Mouse (Mus musculus): Measurements from ENCODE around the gene Cd151. TPM values are rescaled to one million over a fixed set of nuclear protein-coding genes. Genes with fewer than 3 reads are reported as not detected.
"Not testable (repeated sequence)": the region's sequence is repeated elsewhere in the genome, so short reads cannot be mapped to it uniquely, and the experiment has no call there.

The Cd151 gene
- total and polyA plus RNA-seq, 3 experiments = 272 to 395 (median 334) TPM

GRCm38 (mm10) chr7:141443828-141444237 lies 23.4 kb upstream of the Cd151 start, which contains the start of gene Pidd1:
Gene Pidd1, minus strand, starts transcription at chr7:141444025.
- Histone ChIP-seq H3K79me2 (replicated peaks; ENCODE audit: control insufficient read depth, insufficient read depth, low read length) (no peaks in the 10 kb centered on the region), H3K9ac (ENCODE audit: low read depth, low read length) (peak within 1 kb of the TSS; percentile 19; the same call in 1 of the 2 replicates), H3K27me3 (ENCODE audit: control insufficient read depth, insufficient read depth, low read length) (no peaks in the 10 kb centered on the region), H3K4me3 (peak within 1 kb of the TSS; percentile 45), H3K4me1 (ENCODE audit: control insufficient read depth, insufficient read depth, low read length) (peaks cover 5% of the 10 kb centered on the region), H3K27ac (peak within 1 kb of the TSS; percentile 8; the same call in 1 of the 2 replicates), H3K36me3 (ENCODE audit: control insufficient read depth, insufficient read depth, low read length) (peaks cover 7% of the 10 kb centered on the region)
- WGBS = under 1% methylated on average over 25 of the region's 25 CpGs
- TF ChIP-seq EP300 (IDR thresholded peaks at IDR 0.05; ENCODE audit: insufficient read depth, low read depth, low read length) (no peak), POLR2A (IDR thresholded peaks at IDR 0.05; ENCODE audit: insufficient read depth, low read depth, low read length) (peak; percentile 60)
- intact Hi-C loops (cut with DNase I) = no loop called here
- peak; percentile 80 to 83 for DNase-seq

- H3K4me3 ChIP-seq; H3K27me3 ChIP-seq (ENCODE audit: control insufficient read depth, insufficient read depth, low read length); H3K4me1 ChIP-seq (ENCODE audit: control insufficient read depth, insufficient read depth, low read length); DNase-seq; H3K9ac ChIP-seq (ENCODE audit: low read depth, low read length); H3K36me3 ChIP-seq (ENCODE audit: control insufficient read depth, insufficient read depth, low read length); intact Hi-C loops (cut with DNase I); H3K79me2 ChIP-seq (replicated peaks; ENCODE audit: control insufficient read depth, insufficient read depth, low read length): not testable (repeated sequence)
- peak overlapping the region; percentile 99; the same call in 1 of the 2 replicates for H3K27ac ChIP-seq
- 72% methylated on average over 3 of the region's 3 CpGs for WGBS
Observed at GRCm38 (mm10) chr7:141446374-141446773, 20.8 kb upstream of the Cd151 start.

GRCm38 (mm10) chr7:141447110-141447991 lies 19.8 kb upstream of the Cd151 start, which contains the start of gene Rplp2:
Gene Rplp2, plus strand, starts transcription at chr7:141447370.
- peak; percentile 88 for TF ChIP-seq POLR2A (IDR thresholded peaks at IDR 0.05; ENCODE audit: insufficient read depth, low read depth, low read length)
- no peak for TF ChIP-seq EP300 (IDR thresholded peaks at IDR 0.05; ENCODE audit: insufficient read depth, low read depth, low read length)
- TF ChIP-seq CTCF (IDR thresholded peaks at IDR 0.05) = no peak
- intact Hi-C loops (cut with DNase I) = no loop called here
- Histone ChIP-seq H3K27me3 (ENCODE audit: control insufficient read depth, insufficient read depth, low read length) (no peaks in the 10 kb centered on the region), H3K4me1 (ENCODE audit: control insufficient read depth, insufficient read depth, low read length) (peaks cover 4% of the 10 kb centered on the region), H3K36me3 (ENCODE audit: control insufficient read depth, insufficient read depth, low read length) (peaks cover 9% of the 10 kb centered on the region), H3K4me3 (peak within 1 kb of the TSS; percentile 73), H3K27ac (peak within 1 kb of the TSS; percentile 99), H3K79me2 (replicated peaks; ENCODE audit: control insufficient read depth, insufficient read depth, low read length) (no peaks in the 10 kb centered on the region), H3K9ac (ENCODE audit: low read depth, low read length) (peak within 1 kb of the TSS; percentile 98)
- under 1% methylated on average over 63 of the region's 63 CpGs for WGBS
- DNase-seq = peak; percentile 95 to 96

GRCm38 (mm10) chr7:141451928-141452327 lies 15.3 kb upstream of the Cd151 start:
- intact Hi-C loops (cut with DNase I) = no loop called here
- peaks cover 9% of the 10 kb centered on the region for H3K36me3 ChIP-seq (ENCODE audit: control insufficient read depth, insufficient read depth, low read length)
- H3K9ac ChIP-seq (ENCODE audit: low read depth, low read length) = no peak overlapping the region
- H3K4me1 ChIP-seq (ENCODE audit: control insufficient read depth, insufficient read depth, low read length) = peaks cover 8% of the 10 kb centered on the region
- DNase-seq = no peak
- H3K27me3 ChIP-seq (ENCODE audit: control insufficient read depth, insufficient read depth, low read length) = no peaks in the 10 kb centered on the region
- no peaks in the 10 kb centered on the region for H3K79me2 ChIP-seq (replicated peaks; ENCODE audit: control insufficient read depth, insufficient read depth, low read length)
- TF ChIP-seq POLR2A (IDR thresholded peaks at IDR 0.05; ENCODE audit: insufficient read depth, low read depth, low read length) (no peak), EP300 (IDR thresholded peaks at IDR 0.05; ENCODE audit: insufficient read depth, low read depth, low read length) (no peak), CTCF (IDR thresholded peaks at IDR 0.05) (no peak)
- no peak overlapping the region for H3K27ac ChIP-seq
- no peak overlapping the region for H3K4me3 ChIP-seq

GRCm38 (mm10) chr7:141453636-141454035 lies 13.6 kb upstream of the Cd151 start:
- H3K36me3 ChIP-seq (ENCODE audit: control insufficient read depth, insufficient read depth, low read length) = peaks cover 5% of the 10 kb centered on the region
- H3K27me3 ChIP-seq (ENCODE audit: control insufficient read depth, insufficient read depth, low read length) = no peaks in the 10 kb centered on the region
- H3K27ac ChIP-seq = no peak overlapping the region
- H3K4me1 ChIP-seq (ENCODE audit: control insufficient read depth, insufficient read depth, low read length) = peaks cover 13% of the 10 kb centered on the region
- intact Hi-C loops (cut with DNase I) = no loop called here
- no peak overlapping the region for H3K4me3 ChIP-seq
- TF ChIP-seq CTCF (IDR thresholded peaks at IDR 0.05) (no peak), EP300 (IDR thresholded peaks at IDR 0.05; ENCODE audit: insufficient read depth, low read depth, low read length) (no peak), POLR2A (IDR thresholded peaks at IDR 0.05; ENCODE audit: insufficient read depth, low read depth, low read length) (no peak)
- WGBS = 71% methylated on average over 2 of the region's 2 CpGs
- no peak for DNase-seq
- no peaks in the 10 kb centered on the region for H3K79me2 ChIP-seq (replicated peaks; ENCODE audit: control insufficient read depth, insufficient read depth, low read length)
- H3K9ac ChIP-seq (ENCODE audit: low read depth, low read length) = no peak overlapping the region

GRCm38 (mm10) chr7:141454967-141455551 lies 12.1 kb upstream of the Cd151 start, which contains the start of gene Pnpla2:
Gene Pnpla2, plus strand, starts transcription at chr7:141455198.
- Histone ChIP-seq H3K79me2 (replicated peaks; ENCODE audit: control insufficient read depth, insufficient read depth, low read length) (no peaks in the 10 kb centered on the region), H3K4me1 (ENCODE audit: control insufficient read depth, insufficient read depth, low read length) (peaks cover 16% of the 10 kb centered on the region), H3K27me3 (ENCODE audit: control insufficient read depth, insufficient read depth, low read length) (no peaks in the 10 kb centered on the region), H3K36me3 (ENCODE audit: control insufficient read depth, insufficient read depth, low read length) (peaks cover 3% of the 10 kb centered on the region; the same call in 1 of the 2 replicates), H3K27ac (peak within 1 kb of the TSS; percentile 100), H3K4me3 (peak within 1 kb of the TSS; percentile 100), H3K9ac (ENCODE audit: low read depth, low read length) (peak within 1 kb of the TSS; percentile 97)
- peak; percentile 95 for DNase-seq
- TF ChIP-seq POLR2A (IDR thresholded peaks at IDR 0.05; ENCODE audit: insufficient read depth, low read depth, low read length) (peak; percentile 99), CTCF (IDR thresholded peaks at IDR 0.05) (peak; percentile 32; the same call in 1 of the 2 replicates), EP300 (IDR thresholded peaks at IDR 0.05; ENCODE audit: insufficient read depth, low read depth, low read length) (peak; percentile 83; the same call in 1 of the 2 replicates)
- WGBS = under 1% methylated on average over 45 of the region's 45 CpGs
- intact Hi-C loops (cut with DNase I) = no loop called here

Data from heart, adult 2 months (tissue).